Mouse (Mus musculus) megakaryocyte, embryonic 14.5 days (primary cell): ENCODE data around the gene Rhoa.

Experiments used
- FLI1 ChIP-seq: IDR thresholded peaks from 2 replicates; pipeline ENCODE4 v1.6.1; 2012; ENCODE audit warnings: low read length, inconsistent platforms, mixed read lengths
- GATA1 ChIP-seq: IDR thresholded peaks from 3 replicates; pipeline ENCODE4 v1.6.1; 2012; ENCODE audit warnings: mixed read lengths, low read length, inconsistent platforms, borderline replicate concordance

DNA sequence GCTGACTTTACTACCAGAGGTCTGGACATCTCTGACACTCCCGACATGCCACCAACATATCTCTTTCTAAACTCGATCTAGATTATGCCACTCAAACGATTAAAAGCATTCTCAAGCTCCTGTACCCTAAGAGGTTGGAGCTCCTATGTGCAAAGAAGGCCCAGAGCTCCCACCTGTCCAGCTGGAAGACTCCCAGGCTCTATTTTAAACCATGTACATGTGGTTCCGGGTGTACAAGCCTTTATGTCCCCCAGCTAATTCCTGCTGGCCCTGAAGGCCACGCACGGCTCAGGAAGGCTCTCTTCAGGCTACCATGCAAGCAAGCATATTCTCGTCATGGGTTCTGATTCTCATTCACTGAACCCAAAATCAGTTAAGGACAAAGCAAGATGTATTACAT lies 44.1 kb upstream of the Rhoa start:
- TF ChIP-seq GATA1 (no peak), FLI1 (no peak)
